Mouse (Mus musculus): ENCODE data around the gene Tbx10.

Tbx10 gene

DNA sequence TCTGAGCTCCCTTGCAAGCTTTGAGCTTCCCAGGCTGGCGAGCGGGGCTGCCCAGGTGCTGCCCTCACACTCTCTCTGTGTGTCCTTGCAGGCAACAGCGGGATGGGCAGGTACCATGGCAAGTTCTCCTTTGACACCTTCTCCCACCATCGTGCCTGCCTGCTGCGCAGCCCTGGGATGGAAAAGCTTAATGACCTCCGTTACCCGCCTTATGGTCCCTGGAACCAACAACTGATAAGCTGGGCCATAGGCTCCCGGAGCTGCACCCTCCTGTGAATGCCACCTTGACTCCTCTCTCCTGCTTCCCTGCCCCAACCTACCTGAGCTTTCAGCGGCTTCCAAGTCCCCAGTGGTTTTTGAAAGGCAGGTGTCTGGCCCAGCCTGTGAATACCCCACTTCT is 11.6 kb upstream of the Tbx10 start:
- WGBS: 85% methylated on average over 9 of the region's 9 CpGs

DNA sequence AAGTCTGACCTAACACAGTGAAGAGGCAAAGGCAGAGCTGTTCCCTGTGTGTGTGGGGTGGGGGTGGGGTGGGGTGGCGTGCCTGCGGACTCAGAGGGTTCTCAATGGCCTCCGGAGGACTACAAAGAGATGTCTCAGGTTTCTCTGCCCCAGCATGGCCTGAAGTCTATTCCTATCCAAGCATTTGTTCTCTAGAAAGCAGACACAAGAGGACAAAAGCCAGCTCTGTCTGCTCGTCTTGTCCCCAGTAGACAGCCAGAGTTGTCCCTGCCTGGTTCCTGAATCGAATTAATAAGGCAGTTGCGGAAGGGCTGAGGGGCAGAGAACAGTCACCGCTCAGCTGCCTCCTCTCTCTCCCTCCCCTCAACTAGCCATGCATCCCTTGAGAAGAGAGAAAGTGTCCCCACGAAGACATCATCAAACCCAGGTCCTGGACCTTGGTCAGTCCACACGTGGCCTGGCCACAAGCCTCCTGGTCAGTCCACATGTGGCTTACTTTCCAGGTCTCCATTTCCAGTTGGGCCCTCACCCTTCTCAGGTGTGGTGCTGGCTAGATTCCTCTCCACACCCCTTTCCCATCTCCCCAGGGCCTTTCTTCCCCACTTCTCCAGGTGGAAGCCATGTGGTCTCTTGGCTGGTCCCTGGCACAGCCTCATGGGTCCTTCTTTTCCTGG is 8.9 kb upstream of the Tbx10 start:
- WGBS: 59% methylated on average over 9 of the region's 9 CpGs

DNA sequence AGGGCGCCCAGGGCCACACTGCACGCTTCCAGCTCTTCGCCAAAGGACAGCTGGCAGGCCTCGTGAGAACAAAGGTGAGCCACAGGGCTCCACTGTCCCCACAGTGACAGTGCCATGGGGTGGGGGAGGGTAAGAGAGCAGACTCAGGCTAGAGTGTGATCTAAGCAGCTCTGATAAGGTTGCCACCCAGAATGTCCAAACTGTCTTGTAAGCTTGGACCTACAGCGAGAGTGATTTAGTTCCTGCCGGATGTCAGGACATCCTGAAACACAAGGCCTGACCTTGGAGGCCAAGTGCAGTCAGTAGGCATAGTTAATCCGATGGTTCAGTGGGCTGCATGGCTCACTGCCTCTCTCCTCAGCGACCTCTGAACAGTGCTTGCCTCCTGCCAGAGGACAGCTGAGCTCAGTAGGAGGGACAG is 7.3 kb upstream of the Tbx10 start:
- 60% methylated on average over 8 of the region's 8 CpGs for WGBS

DNA sequence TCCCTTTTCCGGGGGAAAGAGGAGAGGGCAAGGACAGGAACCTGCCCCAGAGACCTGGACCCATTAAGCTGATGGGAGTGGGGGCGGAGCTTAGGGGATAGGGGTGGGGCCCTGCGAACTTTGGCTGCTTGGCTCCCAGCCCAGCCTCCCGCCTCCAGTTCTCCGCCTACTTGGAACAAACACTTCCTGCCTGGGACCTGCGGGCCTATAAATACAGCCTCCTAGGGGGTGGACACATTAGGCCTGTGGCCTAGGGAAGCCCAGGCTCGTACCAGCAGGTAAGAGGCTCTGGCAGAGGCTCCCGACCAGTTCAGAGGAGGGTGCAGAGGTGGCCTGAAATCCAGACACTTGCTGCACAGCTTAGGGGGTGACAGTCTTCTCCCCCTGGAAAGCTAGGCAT is 6.2 kb upstream of the Tbx10 start, which contains the start of gene Acy3:
Gene Acy3, plus strand, starts transcription at position 237 of the 400 bp plus-strand sequence.
- 26% methylated on average over 8 of the region's 8 CpGs for WGBS

DNA sequence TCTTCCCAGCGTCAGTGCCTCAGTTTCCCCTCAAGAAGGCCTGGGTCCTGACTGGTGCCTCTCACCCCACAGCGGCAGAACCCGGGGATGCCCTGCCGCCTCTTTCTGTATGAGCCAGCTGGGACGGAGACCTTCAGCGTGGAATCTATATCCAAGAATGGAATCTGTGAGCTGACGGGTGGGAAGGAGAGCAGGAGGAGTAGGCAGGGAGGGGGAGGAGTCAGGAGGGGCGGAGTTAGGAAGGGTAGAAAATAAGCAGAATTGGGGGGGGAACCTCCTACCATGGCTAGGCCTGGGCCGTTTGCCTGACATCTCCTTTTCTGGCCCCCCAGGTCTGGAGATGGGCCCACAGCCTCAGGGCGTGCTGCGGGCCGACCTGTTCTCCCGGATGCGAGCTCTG is 4.5 kb upstream of the Tbx10 start:
- 87% methylated on average over 14 of the region's 14 CpGs for WGBS

DNA sequence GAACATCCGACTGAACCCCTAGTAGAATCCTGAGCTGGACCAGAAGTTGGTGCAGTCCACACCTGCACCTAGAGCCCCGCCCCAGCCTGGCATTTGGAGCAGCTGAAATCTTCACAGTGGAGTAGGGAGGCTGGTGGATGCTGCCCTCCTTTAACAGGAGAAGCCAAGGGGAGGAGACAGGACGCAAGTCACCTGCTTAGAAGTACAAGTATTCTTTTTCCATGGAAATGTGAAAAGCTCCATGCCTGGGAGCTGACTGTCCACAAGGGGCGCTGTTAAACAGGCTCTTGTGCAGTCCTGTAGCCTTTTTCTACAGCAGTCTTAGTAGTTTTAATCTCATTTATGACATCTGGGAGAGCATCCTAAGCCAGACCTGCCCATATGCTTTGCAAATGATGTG is 3.8 kb upstream of the Tbx10 start:
- 93% methylated on average over 4 of the region's 4 CpGs for WGBS

DNA sequence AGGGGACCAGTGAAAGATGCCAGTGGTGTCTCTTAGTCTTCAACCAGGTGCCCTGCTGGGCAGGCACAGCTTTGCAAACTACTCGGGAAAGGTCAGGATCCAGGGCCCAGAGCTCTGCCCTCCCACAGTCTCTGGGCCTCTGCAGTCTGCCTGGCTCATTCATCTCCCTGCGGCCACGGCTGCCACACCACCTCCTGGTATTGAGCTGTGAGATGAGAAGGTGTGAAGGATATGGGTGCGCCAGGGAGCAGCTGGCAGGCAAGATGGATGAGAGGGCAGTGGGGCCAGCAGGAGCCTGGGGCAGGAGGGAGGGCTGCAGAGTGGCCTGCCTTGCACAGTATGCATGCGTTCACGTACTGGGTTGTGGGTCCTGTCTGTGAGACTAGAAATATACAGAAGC is 1.7 kb upstream of the Tbx10 start:
- WGBS: 79% methylated on average over 6 of the region's 6 CpGs

DNA sequence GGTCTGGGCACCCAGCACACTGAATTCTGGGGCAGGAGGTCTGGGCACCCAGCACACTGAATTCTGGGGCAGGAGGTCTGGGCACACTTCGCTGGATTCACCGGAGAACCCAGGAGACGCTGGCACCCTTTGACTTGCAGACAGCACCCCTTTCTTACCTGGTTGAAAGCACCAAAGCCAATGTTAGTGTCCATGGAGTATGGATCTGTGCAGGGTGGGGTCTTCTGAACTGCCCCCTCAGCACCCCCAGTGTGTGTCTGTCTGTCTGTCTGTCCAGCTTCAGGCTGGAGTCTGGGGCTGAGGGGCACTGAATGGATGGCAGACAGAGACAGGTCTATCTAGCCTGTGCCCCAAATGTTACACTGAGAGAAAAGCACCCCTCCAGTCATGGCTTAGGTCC is 990 bp upstream of the Tbx10 start:
- 94% methylated on average over 3 of the region's 3 CpGs for WGBS

DNA sequence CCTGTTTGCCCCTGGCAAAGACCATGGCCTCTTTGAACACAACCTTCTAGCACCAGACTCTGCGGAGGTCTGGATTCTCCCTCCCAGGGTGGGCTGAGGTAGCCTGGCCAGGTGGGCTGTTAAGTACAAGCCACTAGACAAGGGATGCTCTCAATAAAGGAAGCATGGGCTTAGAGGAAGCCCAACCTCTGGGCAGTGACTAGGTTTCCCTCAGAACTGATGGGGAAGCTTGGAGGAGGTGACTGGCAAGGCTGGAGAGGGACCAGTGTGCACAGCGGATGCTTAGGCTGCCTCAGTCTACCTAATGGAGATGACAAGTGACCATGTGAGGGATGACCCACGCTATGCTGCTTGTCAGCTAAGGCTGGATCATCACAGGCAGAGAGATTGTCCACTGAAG is 586 bp upstream of the Tbx10 start:
- WGBS: 92% methylated on average over 3 of the region's 3 CpGs

DNA sequence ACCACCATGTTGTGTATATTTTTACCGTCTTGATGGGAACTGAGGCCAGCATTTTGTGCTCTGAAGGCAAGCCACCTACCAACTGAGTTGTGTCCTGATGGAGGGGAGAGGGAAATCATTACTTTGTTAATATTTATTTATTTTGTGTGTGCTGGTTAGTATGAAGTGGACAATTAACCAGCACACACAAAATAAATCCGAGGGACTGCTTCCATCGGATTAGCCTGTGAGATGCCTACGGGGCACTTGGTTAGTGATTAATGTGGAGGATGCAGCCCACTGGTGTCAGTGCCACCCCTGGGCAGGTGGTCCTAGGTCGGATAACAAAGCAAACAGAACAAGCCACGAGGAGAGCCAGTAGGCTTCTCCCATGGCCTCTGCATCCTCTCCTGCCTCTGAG is 2.4 kb downstream of the Tbx10 start:
- WGBS: 73% methylated on average over 6 of the region's 6 CpGs

DNA sequence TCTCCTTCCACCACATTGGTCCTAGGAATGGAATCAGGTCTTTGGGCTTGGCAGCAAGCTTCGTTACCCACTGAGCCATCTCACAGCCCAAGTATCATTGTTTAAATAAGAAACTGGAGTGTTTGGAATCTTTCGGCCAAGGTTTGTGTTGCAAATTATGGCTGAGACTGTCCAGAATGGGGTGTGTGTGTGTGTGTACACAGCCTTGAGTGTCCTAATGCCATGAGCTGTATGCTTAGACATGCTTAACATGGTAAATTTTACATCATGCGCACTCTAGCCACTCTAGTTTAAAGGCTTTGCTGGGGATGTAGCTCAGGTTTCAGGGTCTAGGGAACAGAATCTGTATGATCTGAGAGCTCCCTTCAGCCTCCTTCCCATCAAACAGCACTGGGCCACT is 3.0 kb downstream of the Tbx10 start:
- 92% methylated on average over 3 of the region's 3 CpGs for WGBS

DNA sequence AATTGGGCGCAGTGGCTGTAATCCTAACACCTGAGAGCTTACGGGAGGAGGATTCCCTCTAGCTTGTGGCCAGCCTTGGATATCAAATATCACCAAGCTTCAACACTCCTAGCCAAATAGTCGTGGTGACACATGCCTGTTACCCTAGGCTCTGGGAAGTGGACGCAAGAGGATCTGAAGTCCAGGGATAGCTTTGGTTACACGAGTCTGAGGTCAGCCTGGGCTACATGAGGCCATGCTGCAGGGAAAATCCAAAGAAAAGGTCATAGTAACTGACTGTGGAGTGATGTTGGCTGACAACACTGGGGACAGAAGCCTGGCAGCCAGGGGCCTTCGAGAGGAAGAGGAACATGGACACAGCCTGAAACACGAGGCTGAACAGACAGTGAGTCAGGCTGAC is 3.6 kb downstream of the Tbx10 start:
- 79% methylated on average over 7 of the region's 7 CpGs for WGBS

DNA sequence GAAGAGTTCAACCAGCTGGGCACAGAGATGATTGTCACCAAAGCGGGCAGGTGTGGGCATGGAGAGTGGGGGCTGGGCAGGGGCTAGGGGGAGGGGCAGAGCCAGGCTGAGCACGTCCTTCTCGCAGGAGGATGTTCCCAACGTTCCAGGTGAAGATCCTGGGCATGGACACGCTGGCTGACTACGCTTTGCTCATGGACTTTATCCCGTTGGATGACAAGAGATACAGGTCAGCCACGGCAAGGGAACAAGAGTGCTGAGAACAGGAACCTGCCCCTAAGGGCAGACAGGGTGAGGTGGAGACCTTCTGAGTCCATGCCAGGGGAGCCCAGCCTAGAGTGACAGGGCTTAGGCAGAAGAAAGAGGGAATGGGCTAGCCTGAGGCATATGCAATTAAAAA is 4.2 kb downstream of the Tbx10 start:
- WGBS: 84% methylated on average over 8 of the region's 8 CpGs

DNA sequence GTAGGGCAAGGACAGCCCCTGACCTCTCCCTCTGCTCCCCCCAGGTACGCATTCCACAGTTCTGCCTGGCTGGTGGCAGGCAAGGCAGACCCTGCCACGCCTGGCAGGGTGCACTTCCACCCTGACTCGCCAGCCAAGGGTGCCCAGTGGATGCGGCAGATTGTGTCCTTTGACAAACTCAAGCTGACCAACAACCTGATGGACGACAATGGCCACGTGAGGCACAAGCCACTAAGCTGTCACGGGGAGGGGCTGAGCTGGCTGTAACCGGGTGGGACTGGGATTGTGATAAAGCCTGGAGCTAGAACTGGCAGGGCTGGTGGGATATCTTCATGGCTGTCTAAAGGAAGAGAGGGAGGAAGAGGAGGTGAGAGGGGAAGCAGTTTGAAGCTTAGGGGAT is 4.7 kb downstream of the Tbx10 start:
- 72% methylated on average over 8 of the region's 8 CpGs for WGBS

DNA sequence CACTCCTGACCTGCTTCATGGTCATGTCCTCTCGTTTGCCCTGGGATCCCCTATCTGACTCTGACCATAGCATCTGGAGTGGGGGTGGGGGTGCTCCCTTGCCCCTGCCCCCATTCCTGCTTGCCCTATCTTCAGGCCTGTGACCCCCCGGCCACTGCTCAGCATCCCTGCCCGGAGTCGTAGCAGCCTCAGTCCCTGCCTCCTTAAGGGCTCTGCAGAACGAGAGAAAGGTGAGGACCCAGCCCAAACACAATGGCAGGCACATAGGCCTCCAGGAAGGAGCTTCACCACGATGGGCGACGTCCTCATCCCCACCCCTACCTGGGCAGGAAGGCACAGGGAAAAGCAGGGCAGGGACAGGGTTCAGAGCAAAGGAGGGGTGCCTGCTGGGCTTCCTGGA is 5.8 kb downstream of the Tbx10 start:
- 79% methylated on average over 8 of the region's 8 CpGs for WGBS

DNA sequence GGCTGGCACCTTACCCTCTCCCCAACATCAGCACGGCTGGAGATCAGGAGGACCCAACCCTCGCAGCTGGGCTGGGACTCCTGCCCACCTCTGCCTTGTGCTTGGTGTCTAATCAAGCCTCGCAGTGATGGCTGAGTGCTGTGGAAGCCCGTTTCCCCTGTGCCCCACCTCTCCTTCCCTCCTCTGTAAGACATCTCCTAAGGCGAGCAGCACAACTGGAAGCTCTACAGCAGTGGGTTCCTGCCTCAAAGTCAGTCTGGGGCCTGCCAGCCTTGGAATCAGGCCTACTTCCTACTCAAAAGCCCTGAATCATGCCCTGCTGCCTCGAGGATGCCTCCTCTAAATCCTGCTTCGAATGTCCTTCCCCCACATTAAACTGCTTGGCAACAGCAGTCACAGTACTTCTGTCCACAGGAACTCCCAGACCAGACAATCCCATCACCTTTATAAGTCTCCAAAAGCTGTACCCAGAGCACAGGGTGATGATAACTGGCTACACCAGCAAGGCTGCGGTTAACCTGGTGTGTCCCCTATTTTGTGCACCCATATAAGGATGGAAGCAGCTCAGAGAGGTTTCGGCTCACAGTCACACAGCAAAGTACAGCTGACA is 6.7 kb downstream of the Tbx10 start:
- WGBS: 64% methylated on average over 9 of the region's 9 CpGs

DNA sequence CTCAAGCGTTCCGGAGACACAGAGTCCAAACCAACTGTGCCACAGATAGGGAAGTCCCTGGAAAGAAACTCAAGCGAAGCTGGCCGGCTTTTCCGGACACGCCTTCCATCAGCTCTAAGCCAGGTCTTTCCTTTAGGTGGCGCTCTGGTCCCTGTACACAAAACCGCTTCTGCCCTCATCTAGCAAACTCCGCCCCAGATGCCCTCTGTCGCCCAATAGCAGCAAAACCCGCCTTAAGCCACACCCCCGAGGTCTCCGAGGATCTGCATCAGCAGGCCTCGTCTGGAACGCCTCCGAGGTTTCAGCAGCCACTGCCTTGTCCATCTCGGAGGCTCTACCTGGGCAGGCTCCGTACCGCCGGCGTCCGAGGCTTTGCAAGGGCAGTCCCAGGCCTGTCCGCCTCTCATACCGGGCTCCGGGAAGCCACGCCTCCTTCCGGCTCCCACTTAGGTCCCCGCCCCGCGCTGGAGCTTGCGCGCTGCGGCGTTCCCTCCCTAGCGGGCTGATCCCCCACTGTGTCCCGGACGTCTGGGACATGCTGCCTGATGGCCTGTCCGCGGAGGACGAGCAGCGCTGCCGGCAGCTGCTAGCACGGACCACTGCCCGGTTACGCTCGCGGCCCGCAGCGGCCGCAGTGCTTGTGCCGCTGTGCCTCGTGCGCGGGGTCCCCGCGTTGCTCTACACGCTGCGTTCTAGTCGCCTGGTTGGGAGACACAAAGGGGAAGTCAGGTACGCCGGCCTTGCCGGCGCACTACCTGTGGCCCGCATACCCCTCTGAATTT is 7.8 kb downstream of the Tbx10 start, which contains the start of the genes Nudt8 and Gm49405:
Gene Nudt8, plus strand, starts transcription at position 462 of the 782 bp plus-strand sequence.
Gene Gm49405, plus strand, starts transcription at position 508 of the 782 bp plus-strand sequence.
- under 1% methylated on average over 64 of the region's 64 CpGs for WGBS

DNA sequence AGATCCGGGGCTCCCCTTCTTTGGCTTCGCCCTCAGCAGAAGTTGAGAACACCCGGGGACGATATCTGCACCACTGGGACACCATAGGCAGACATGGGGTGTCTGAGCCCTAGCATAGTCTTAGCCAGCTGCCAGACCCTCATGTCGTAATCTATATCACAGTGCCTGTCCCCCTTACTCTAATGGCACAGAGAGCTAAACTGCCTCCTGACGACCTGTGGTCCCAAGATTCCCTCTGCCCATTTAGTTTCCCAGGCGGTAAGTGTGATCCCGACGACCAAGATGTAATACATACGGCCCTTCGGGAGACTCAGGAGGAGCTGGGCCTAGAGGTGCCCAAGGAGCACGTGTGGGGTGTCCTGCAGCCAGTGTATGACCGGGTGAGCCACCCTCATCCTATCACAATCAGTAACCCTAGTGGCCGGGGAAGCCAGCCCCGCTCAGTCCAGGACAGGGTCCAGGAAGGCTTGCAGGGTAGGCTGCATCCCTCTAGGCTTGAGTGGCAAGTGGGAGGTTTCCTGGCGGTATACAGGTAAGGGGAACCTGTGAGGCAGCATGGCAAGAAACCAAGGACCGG is 8.5 kb downstream of the Tbx10 start:
- whole genome bisulfite sequencing: 24% methylated on average over 17 of the region's 17 CpGs

DNA sequence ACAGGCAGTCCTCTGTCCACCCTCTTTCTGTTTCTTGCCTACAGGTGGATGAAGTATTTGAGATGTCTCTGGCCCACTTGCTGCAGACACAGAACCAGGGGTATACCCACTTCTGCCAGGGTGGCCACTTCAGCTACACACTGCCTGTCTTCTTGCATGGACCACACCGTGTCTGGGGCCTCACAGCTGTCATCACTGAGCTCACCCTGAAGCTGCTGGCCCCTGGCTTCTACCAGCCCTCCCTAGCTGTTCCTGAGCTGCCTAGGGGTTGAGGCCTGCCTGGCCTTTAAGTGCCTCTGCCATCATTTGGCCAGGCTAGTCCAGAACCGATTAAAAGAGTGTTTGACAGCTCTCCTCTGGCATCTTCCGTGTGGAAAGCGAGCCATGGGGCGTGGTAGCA is 9.2 kb downstream of the Tbx10 start:
- WGBS: 87% methylated on average over 5 of the region's 5 CpGs

DNA sequence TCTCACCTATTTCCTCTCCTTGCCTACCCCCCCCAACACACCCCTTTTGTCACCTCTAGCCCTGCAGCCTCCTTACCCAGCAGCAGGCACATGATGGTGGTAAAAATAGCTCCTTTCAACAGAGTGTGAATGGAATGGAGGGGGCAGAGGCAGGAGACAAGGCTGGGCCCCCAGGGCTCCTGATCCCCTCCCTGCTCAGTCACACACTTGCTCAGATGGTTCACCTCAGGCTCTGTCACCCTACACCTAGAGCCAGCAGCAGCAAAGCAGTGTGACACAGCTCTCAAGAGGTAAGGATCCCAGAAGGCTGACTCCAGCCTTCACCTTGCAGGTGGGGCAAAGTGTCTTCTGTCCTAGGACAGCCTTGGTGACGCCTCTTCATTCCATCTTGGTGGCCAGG is 10.6 kb downstream of the Tbx10 start, which contains the start of gene Doc2g:
Gene Doc2g, plus strand, starts transcription at position 202 of the 400 bp plus-strand sequence.
- WGBS: 93% methylated on average over 1 of the region's 1 CpGs

DNA sequence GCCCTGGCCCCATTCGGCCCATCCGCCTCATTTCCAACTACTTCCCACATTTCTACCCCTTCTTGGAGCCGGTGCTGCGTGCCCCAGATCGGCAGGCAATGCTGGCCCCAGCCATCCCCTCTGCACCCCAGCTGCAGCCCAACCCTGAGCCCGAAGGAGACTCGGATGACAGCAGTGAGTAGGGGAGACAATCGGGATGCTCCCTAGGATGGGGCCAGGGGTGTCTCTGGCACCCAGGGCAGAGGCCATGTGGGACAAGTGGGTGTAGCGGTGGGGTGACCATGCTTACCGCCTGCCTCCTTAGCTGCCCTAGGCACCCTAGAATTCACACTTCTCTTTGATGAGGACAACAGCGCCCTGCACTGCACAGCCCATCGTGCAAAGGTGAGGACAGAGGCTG is 11.1 kb downstream of the Tbx10 start:
- 81% methylated on average over 12 of the region's 12 CpGs for WGBS

DNA sequence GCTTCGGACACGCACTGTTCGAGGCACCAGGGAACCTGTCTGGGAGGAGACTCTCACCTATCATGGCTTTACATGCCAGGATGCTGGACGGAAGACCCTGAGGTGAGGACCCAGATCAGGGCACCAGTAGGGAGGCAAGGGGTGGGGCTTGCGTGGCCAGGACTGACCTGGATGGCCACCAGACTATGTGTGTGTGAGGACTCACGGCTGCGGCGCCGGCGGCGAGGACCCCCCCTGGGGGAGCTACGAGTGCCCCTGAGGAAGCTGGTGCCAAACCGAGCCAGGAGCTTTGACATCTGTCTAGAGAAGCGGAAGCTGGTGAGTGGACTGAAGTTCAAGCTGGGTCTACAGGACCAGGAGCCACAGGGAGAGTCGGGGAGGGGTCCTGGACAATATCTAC is 11.8 kb downstream of the Tbx10 start:
- 91% methylated on average over 15 of the region's 15 CpGs for WGBS
